Mouse (Mus musculus) cerebellum, adult (tissue): Measurements from ENCODE around the gene Ccdc70.
"Not testable (repeated sequence)": the region's sequence is repeated elsewhere in the genome, so short reads cannot be mapped to it uniquely, and the experiment has no call there.

ENCODE experiments used
- ATAC-seq: cut with Nextera tagmentation; 2 replicates; pipeline ENCODE4 v1.9.2; 2017; ENCODE audit warnings: mild to moderate bottlenecking, moderate library complexity, mixed read lengths; ENCODE audit not compliant: insufficient number of reproducible peaks, low FRiP score, low TSS enrichment

Ccdc70 gene

GRCm38 (mm10) chr8:21969475-21969874 is at the start of gene Ccdc70:
Ccdc70 (plus strand) TSS chr8:21969775.
- no peak for ATAC-seq

- not testable (repeated sequence) for ATAC-seq
These were observed 38.8 kb upstream of the Ccdc70 start for GRCm38 (mm10) chr8:21930754-21931153.

DNA sequence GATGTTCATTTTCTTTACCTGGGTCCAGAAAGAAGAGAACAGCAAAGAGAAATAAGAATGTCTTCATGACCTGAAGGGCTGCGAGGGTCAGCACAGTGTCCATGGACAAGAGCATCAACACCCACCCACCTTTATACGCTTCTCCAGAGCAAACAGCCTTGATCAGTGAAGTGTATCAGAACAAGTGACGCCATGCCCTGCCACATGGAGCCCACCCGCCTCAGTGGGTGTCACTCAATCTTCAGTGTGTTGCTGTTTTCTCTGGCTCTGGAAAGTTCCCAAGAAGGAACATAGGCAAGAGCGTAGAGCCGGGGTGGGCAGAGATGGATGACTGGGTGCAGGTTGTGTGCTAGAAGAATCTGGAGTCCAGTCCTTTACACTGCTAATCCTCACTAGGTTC is 37.0 kb upstream of the Ccdc70 start, which contains the start of gene Defb15:
Defb15 (minus strand) TSS at position 101 of the 400 bp plus-strand sequence.
- ATAC-seq, result no peak

DNA sequence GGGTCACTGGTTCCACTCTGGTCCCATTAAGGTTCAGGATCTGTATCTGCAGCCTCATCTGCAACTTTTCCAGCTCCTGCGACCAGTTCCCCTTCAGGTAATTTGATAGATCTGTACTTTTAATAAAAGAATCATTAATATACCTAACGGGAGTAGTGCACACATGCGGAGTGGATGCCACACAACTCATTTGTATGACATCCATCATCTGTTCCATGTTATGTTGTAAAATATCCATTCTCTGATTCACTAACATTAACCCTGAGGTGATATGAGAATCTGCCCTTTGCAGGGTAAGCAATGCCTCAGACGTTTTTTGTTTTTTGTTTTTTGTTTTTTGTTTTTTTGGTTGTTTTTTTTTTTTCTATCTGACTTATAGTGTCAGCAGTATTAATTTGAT is 31.5 kb upstream of the Ccdc70 start, which contains the start of gene Defb35:
Defb35 (plus strand) TSS at position 301 of the 400 bp plus-strand sequence.
- not testable (repeated sequence) for ATAC-seq

DNA sequence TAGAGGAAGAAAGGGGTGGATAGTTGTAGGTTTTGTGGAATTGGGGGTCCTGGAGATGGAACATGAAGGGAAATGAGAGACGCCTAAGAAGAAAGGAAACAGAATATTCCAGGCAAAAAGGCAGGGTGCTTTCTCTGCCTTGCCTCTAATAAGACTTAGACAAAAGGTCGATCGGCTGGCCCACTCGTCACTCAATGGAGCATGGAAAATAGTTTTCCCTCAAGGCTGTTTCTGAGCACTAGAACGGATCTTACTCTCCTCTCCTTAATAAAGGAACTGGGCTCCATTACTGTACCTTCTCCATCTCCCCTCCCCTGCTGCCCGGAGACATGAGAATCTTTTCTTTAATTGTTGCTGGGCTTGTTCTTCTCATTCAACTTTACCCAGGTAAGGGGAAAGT is 23.1 kb upstream of the Ccdc70 start, which contains the start of gene Defb13:
Defb13 (plus strand) TSS at position 301 of the 400 bp plus-strand sequence.
- no peak for ATAC-seq

DNA sequence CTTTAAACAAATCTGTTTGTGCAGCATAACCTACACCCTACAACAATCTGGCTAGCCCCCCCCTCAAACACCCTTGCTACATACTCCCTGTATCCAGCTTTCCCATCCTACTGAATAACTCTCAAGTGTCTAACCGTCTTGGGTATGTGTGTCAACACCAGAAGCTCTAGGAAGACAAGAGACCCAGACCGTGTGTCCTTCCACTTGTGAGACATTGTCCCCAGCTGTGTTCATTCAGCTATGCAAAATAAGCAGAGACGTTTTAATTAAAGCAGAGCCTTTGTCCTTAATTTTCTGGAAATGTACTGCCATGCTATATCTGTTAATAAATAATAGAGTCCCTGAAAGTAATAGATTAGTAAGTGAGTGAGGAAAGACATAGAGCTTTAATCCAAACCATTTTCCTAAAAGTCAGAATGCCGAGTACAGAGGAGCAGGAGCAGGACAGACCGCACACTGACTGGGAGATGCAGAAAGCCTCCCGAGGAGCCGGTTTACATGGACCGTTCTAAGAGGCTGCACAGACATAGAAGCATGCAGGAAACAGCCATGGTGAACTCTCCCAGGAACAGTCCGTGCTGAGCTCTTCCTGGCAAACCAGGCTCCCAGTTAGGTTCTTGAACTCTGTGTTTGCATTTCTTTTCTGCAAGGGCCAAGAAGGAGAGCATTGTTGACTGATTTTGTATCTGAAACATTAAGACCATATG is 22.1 kb upstream of the Ccdc70 start:
- ATAC-seq, result no peak

DNA sequence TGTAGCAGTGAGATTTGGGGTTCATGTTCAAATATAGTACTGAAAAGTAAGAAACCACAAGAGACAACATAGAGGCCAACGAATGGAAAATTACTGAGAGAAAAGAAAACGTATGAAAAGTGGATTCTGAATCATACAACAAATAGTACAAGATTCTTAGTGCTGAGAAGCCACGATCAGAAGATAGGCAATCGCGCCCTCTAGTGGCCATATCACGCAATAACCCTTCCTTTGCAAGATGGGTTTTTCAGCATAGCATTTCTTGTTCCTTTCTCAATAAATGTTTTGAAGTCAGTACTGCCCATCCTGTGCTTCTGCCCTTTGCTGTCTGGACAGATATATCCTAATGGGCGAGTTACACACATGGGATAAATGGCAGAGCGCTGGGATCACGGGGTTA is 14.3 kb upstream of the Ccdc70 start:
- no peak for ATAC-seq

DNA sequence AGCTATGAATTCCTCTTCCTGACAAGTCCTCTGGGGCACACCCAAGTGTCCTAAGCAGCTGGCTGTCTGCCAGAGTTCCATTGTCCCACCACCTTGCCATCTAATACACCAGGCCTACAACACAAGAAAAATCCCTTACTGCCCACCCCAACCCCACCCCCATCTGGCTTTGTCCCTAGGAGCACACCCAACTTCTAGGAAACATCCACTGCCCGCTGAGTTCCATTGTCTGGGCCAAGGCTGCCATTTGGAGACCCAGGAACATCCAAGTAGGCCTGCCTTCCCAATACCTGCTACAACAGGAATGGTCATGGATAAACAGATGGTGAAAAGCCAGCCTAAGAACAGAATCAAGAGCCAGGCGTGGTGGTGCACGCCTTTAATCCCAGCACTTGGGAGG is 13.2 kb upstream of the Ccdc70 start:
- no peak for ATAC-seq

- no peak for ATAC-seq
These were observed 11.2 kb upstream of the Ccdc70 start, which contains the start of gene Fam90a1a for GRCm38 (mm10) chr8:21958414-21958813. Fam90a1a (plus strand) TSS chr8:21958714.

DNA sequence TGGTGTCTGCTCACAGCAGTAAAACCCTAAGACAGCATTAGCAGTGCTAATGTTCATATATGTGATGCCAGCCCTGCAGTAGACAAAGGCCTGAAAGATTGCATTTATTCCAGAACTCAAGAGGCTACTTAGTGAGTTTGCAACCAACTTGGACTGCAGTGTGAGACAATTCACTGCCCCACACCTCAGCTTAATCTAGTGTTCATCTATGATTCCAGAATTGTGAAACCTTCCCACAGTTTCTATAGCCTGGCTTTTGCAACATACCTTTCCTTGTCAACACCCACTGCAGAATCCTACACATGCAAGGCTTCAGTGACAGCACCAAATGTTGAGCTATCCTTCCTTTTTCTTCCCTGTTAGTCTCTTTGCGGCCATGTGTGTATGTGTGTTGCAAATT is 2.9 kb upstream of the Ccdc70 start:
- ATAC-seq, result no peak

DNA sequence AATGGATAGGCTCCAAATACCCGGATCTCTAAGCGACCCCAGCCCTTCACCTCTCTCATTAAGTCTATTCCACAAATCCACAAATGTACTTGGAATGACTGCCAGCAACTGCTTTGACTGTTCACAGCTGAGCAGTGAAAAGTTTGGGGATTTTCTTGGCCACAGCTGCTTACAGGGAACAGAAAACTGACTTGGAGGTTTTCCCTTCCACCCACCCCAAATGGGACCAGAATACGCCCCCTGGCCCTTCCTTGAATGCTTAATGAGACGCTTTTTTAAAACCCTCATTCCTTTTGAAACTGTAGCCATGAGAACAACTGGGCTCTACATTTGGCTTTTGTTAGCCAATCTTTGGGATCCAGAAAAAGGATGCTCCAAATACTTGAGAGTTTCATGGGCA is 8.6 kb downstream of the Ccdc70 start:
- peak; percentile 31; the same call in 1 of the 2 replicates for ATAC-seq

DNA sequence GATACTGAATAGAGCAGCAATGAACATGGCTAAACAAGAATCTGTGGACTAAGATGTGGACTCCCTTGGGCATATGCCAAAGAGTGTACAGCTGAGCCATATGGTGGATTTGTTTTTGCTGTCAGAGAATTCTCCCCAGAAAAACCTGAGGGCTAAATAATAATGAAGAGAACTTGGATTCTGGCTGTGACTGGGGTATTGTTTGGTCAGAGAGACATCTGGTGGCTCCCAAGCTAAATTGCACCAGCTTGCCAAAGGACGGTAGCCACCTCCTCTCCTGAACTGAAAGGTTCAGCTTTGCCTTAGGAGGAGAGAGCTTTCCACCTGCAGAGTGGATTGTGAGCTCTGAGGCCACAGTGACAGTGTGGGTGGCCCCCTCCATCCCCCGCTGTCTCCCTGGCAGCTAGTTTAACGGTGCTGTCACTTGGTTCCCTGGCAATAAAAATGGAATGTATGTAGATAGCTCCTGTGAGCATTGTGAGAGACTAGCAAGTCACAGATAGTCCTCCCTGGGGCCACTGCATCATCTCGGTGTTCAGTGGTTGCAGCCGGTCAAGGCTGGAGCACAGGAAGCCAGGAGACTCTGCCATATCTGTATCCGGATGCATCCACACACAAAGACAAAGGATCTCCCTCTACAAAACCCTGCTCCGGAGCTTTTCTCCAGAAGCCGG is 12.2 kb downstream of the Ccdc70 start:
- peak; percentile 96 for ATAC-seq

- peak; percentile 94 for ATAC-seq
These were observed 22.6 kb downstream of the Ccdc70 start for GRCm38 (mm10) chr8:21992184-21992583.

GRCm38 (mm10) chr8:21995181-21995580 is 25.6 kb downstream of the Ccdc70 start:
- no peak for ATAC-seq

DNA sequence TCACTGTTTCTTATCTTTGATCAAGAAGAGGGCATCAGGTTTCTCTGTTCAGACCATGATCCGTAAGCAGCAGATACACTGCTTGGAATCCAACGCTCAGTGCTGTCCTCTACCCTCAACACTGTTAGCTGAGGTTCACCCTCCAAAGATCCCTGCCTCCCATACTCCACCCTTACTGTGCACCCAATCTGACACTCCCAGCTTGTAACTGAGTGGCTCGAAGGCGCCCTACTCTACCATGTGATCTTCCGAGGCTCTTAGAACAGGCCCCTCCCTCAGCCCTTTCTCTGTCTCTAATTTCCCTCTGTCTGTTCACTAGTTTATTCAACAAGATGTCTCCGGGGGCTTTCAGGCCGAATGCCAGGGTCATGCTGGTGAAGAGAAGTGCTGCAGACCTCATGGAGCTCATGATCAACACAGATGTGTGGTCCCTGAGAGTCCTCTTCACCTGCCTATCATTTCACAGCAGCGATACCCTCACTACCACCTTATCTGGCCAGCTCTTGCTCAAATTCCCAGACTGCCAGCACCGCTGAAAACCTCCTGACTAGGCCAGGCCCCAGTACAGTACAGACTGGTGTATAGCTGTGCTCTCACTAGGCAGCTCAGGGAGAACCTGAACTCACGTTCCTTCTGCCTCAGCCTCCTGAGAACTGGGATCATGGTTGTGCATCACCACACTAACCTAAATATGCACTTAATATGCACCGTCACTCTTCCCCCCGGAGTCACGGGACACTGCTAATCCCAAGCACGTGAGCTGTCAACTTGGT is 35.4 kb downstream of the Ccdc70 start:
- ATAC-seq, result no peak

GRCm38 (mm10) chr8:22006423-22006822 is 36.8 kb downstream of the Ccdc70 start:
- no peak for ATAC-seq

DNA sequence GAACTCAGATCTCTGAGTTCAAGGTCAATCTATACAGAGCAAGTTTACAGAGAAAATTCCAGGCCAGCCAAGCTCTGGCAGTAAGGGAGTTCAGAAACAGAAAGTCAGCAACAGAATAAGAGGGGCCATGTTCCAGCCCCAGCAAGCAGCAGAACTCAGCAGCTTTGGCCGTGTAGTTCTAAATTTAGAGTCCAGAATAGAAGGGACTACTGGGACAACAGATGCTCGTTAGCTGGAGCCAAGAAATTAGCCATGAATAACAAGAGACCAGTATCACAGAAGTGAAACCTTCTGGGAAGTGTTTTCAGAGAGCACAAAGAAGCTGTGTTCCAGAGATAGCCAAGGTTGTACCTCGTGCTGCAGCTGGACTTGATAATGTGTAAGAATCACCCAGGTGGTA is 39.8 kb downstream of the Ccdc70 start:
- ATAC-seq, result no peak

DNA sequence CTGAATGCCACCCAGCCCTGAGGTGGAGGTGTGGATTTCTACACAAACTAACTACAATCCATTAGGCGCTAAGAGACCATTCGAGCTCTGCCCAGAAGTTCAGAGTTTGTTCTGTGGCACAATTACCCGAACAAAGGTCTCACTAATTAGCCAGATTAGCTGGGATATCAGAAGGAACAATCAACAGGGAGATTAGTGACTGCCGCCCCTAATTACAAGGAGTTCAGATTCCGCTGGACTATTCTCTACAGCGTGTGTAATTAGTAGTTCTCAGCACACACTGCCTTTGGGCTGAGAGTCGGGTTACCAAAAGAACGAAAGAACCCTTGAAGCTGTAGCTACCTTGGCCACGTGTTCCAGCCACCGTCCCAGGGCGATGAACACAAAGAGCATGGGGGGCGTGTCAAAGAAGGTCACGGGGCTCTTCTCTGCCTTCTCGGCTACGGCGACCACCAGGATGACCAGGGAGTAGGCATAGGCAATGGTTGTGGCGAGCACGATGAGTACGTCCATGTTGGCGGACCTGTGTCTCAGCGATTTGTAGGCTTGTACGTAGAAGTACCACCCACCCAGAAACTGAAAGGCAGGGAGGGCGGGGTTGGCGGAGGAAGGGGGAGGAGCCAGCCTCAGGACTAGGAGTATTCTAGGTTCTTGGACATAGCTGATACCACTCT is 43.6 kb downstream of the Ccdc70 start:
- no peak for ATAC-seq

DNA sequence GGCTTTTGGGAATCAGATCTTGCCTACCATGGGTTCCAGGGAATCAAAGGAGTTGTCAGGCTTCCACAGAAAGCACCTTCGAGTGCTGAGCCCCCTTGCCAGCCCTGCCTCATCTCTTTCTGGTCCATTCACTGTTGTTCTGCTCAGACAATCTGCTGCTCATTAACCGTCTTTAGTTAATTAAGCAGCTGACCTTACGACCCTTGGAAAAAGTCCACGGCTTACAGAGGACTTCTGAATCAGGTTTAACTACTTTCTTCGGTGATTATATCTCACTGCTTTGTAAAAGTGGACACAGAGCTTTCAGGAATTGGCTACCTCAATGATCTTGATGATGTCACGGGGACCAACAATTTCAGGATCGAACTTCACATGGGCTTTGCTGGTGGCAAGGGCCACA is 48.2 kb downstream of the Ccdc70 start:
- no peak for ATAC-seq

DNA sequence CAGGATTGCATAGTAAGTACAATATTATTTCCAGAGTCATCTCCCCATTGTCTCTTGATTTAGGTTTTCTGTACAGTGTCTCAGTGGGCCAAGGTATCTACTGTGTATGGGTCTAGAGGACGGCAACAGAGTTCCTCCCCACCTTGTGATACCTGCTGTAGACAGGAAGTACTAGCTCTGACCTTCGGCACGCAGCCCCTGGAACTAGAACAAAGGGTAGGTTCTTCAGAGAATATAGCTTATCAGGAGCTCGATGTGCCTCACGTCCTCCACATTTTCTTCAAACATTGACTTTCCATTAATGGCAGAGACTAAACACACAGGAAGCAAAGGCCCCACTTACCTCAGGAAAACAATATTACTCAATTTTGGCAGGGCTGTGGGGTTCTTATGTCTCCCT is 49.9 kb downstream of the Ccdc70 start:
- no peak for ATAC-seq
